Mouse (Mus musculus) bone marrow macrophage, adult 2 months (primary cell): ENCODE data around the gene Gm17334. TPM values are rescaled to one million over a fixed set of nuclear protein-coding genes. Genes with fewer than 3 reads are reported as not detected.

Experiments used
- H3K27ac ChIP-seq: 2 replicates; pipeline ENCODE4 v1.5.1; 2012; ENCODE audit warnings: low read depth, low read length; ENCODE audit not compliant: insufficient read depth
- H3K4me1 ChIP-seq: 2 replicates; pipeline ENCODE4 v1.6.1; 2012; ENCODE audit warnings: low read length; ENCODE audit not compliant: control insufficient read depth, insufficient read depth
- H3K4me3 ChIP-seq: 2 replicates; pipeline ENCODE4 v1.5.1; 2012; ENCODE audit warnings: mild to moderate bottlenecking, low read length, moderate library complexity; ENCODE audit not compliant: insufficient read depth
- CTCF ChIP-seq: IDR thresholded peaks from 2 replicates; pipeline ENCODE4 v1.5.1; 2012; ENCODE audit warnings: low read depth, mild to moderate bottlenecking, low read length, moderate library complexity
- POLR2A ChIP-seq: IDR thresholded peaks from 2 replicates; pipeline ENCODE4 v1.6.1; 2012; ENCODE audit warnings: mild to moderate bottlenecking, low read depth, low read length, borderline replicate concordance
- polyA plus RNA-seq: library from polyadenylated mRNA; stranded (reverse); fragments of >200 nt; gene quantifications from 2 replicates; pipeline ENCODE4 v1.2.4, GENCODE M21; 2012; ENCODE audit not compliant: missing spikeins, insufficient read depth, insufficient read length

The Gm17334 gene
- polyA plus RNA-seq, 1 experiment = not detected

GRCm38 (mm10) chr11:53755011-53755595 lies 17.9 kb downstream of the Gm17334 start:
- no peak overlapping the region for H3K27ac ChIP-seq
- TF ChIP-seq POLR2A = no peak

GRCm38 (mm10) chr11:53749716-53750352 lies 23.2 kb downstream of the Gm17334 start:
- Histone ChIP-seq H3K4me1 (peaks cover 18% of the 10 kb centered on the region), H3K27ac (no peak overlapping the region), H3K4me3 (no peak overlapping the region)
- TF ChIP-seq CTCF = no peak
- no peak for TF ChIP-seq POLR2A

More at GRCm38 (mm10) chr11:53755011-53755595, 17.9 kb downstream of the Gm17334 start:
- H3K4me3 ChIP-seq = no peak overlapping the region
- H3K4me1 ChIP-seq = no peaks in the 10 kb centered on the region

- H3K27ac ChIP-seq = no peak overlapping the region
- peaks cover 18% of the 10 kb centered on the region for H3K4me1 ChIP-seq
- TF ChIP-seq CTCF (no peak), POLR2A (no peak)
- no peak overlapping the region for H3K4me3 ChIP-seq
Measured at GRCm38 (mm10) chr11:53749306-53749705, 23.7 kb downstream of the Gm17334 start.

- TF ChIP-seq POLR2A (no peak), CTCF (no peak)
- peaks cover 18% of the 10 kb centered on the region for H3K4me1 ChIP-seq
- H3K4me3 ChIP-seq = no peak overlapping the region
- peak overlapping the region; percentile 26 for H3K27ac ChIP-seq
Measured at GRCm38 (mm10) chr11:53748614-53749013, 24.4 kb downstream of the Gm17334 start.

GRCm38 (mm10) chr11:53747985-53748384 lies 25.0 kb downstream of the Gm17334 start:
- no peak overlapping the region for H3K4me3 ChIP-seq
- H3K27ac ChIP-seq = 0 out of 2 replicates have a peak overlapping the region, but pooled peaks have one; percentile 26
- peaks cover 18% of the 10 kb centered on the region for H3K4me1 ChIP-seq
- TF ChIP-seq CTCF (no peak), POLR2A (no peak)

- peaks cover 18% of the 10 kb centered on the region for H3K4me1 ChIP-seq
- no peak overlapping the region for H3K27ac ChIP-seq
- no peak overlapping the region for H3K4me3 ChIP-seq
- no peak for TF ChIP-seq CTCF
- no peak for TF ChIP-seq POLR2A
Measured at GRCm38 (mm10) chr11:53745260-53745659, 27.7 kb downstream of the Gm17334 start.

GRCm38 (mm10) chr11:53742353-53742752 lies 30.6 kb downstream of the Gm17334 start:
- Histone ChIP-seq H3K27ac (no peak overlapping the region), H3K4me3 (no peak overlapping the region), H3K4me1 (peaks cover 2% of the 10 kb centered on the region; the same call in 1 of the 2 replicates)
- TF ChIP-seq CTCF = no peak
- no peak for TF ChIP-seq POLR2A

- H3K4me1 ChIP-seq = no peaks in the 10 kb centered on the region
- TF ChIP-seq POLR2A = no peak
- no peak for TF ChIP-seq CTCF
- H3K4me3 ChIP-seq = no peak overlapping the region
- no peak overlapping the region for H3K27ac ChIP-seq
Measured at GRCm38 (mm10) chr11:53737573-53737946, 35.4 kb downstream of the Gm17334 start.

- no peak overlapping the region for H3K4me3 ChIP-seq
- H3K4me1 ChIP-seq = no peaks in the 10 kb centered on the region
- H3K27ac ChIP-seq = no peak overlapping the region
- TF ChIP-seq POLR2A (no peak), CTCF (peak; percentile 66)
Measured at GRCm38 (mm10) chr11:53736771-53737572, 36.0 kb downstream of the Gm17334 start.
